Mouse (Mus musculus) adrenal gland (tissue): ENCODE data around the gene Sprr2k.
"Not testable (repeated sequence)": the region's sequence is repeated elsewhere in the genome, so short reads cannot be mapped to it uniquely, and the experiment has no call there.

Source experiments
- intact Hi-C: fragments of 180-260 bp; cut with DNase I; formaldehyde crosslinking; loops from one replicate; pipeline ENCODE4 v1.15.1; 2025
- long read RNA-seq, 2 experiments: library from polyadenylated mRNA; unstranded; transcript quantifications; one replicate each; pipeline ENCODE4 v2.0.0; 2020; ENCODE audit warnings: borderline replicate concordance in 1 of 2; ENCODE audit not compliant: insufficient replicate concordance in 1 of 2

Sprr2k gene
- long read RNA-seq, experiment 1 = 0 reads
- long read RNA-seq, experiment 2 = 0 reads

- intact Hi-C loops = no loop called here
These were observed at the start of gene Sprr2k for GRCm38 (mm10) chr3:92432282-92432681. Gene Sprr2k (plus strand): TSS chr3:92432582.

GRCm38 (mm10) chr3:92385385-92385784, 47.0 kb upstream of the Sprr2k start, which contains the start of gene Sprr2h:
Gene Sprr2h (plus strand): TSS chr3:92385685.
- intact Hi-C loops = no loop called here

- intact Hi-C loops = loop anchor here (2.0 to 10.0 kb wide), 2 partner anchors 116 to 240 kb away; no protein-coding TSS in a partner anchor
These were observed 38.1 kb upstream of the Sprr2k start for GRCm38 (mm10) chr3:92394301-92394700.

- intact Hi-C loops = no loop called here
These were observed 24.7 kb upstream of the Sprr2k start, which contains the start of gene Sprr2i for GRCm38 (mm10) chr3:92407691-92408090. Gene Sprr2i (plus strand): TSS chr3:92407991.

GRCm38 (mm10) chr3:92417782-92418181, 14.6 kb upstream of the Sprr2k start, which contains the start of gene Sprr2j-ps:
Gene Sprr2j-ps (plus strand): TSS chr3:92418082.
- intact Hi-C loops = no loop called here

- intact Hi-C loops = no loop called here
These were observed 3.1 kb upstream of the Sprr2k start, which contains the start of gene Gm9774 for GRCm38 (mm10) chr3:92429323-92429722. Gene Gm9774 (minus strand): TSS chr3:92429423.

GRCm38 (mm10) chr3:92438689-92439088, 6.3 kb downstream of the Sprr2k start, which contains the start of gene Sprr1b:
Gene Sprr1b (minus strand): TSS chr3:92438789.
- intact Hi-C loops = no loop called here

GRCm38 (mm10) chr3:92440177-92440576, 7.8 kb downstream of the Sprr2k start:
- intact Hi-C loops = no loop called here

GRCm38 (mm10) chr3:92455151-92455550, 22.8 kb downstream of the Sprr2k start:
- intact Hi-C loops = no loop called here

GRCm38 (mm10) chr3:92458620-92459019, 26.2 kb downstream of the Sprr2k start, which contains the start of gene Sprr3:
Gene Sprr3 (minus strand): TSS chr3:92458720.
- intact Hi-C loops = no loop called here

GRCm38 (mm10) chr3:92466576-92466975, 34.2 kb downstream of the Sprr2k start:
- intact Hi-C loops = no loop called here

- intact Hi-C loops = no loop called here
These were observed 35.0 kb downstream of the Sprr2k start for GRCm38 (mm10) chr3:92467424-92467823.

- intact Hi-C loops = no loop called here
These were observed 37.7 kb downstream of the Sprr2k start for GRCm38 (mm10) chr3:92470111-92470510.

GRCm38 (mm10) chr3:92481249-92481648, 48.9 kb downstream of the Sprr2k start:
- intact Hi-C loops = not testable (repeated sequence)
